Mouse (Mus musculus) left cerebral cortex, postnatal 10 days (tissue): ENCODE results near the gene Parp2. TPM values are rescaled to one million over a fixed set of nuclear protein-coding genes. Genes with fewer than 3 reads are reported as not detected.
"Not testable (repeated sequence)": the region's sequence is repeated elsewhere in the genome, so short reads cannot be mapped to it uniquely, and the experiment has no call there.

Experiments used
- DNase-seq, 2 experiments: peaks; one replicate each; pipeline ENCODE4 v3.0.0; 2021 to 2022; ENCODE audit warnings: low spot score in 2 of 2, mixed read lengths in 1 of 2; ENCODE audit errors: extremely low spot score in 1 of 2
- intact Hi-C: fragments of 180-260 bp; cut with DNase I; formaldehyde crosslinking; loops from one replicate; pipeline ENCODE4 v1.15.1; 2025
- total RNA-seq, 2 experiments: library from RNA; stranded (reverse); gene quantifications; 2 replicates each; pipeline ENCODE4 v1.2.3; 2021

Parp2 gene
- 10 to 100 TPM; 26.1 to 29.0 TPM for total RNA-seq

DNA sequence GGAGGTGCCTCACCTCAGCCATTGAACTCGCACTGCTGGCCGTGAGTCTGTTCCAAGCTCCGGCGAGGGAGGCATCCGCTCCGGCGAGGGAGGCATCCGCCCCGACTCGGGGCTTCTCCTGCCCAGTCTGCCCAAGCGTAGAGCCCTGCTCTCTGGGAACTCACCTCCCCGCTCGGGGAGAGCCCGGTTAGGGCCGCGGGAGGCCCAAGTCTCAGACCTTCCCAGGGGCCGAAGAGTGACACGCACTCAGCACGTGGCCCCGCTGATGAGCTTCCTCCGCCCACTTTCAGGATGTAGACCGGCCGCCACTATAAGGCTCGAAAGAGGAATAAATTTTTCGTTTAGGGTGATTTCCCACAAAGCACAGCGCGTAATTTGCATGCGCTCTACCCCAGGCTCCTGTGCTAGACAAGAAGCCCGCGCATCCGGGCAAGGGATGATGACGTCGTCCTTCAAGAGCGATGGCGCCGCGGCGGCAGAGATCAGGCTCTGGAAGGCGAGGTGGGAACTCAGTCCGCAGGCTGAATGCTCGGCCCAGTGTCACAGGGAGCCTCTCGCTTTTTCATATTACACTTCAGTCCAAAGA, at the start of gene Parp2, which contains the start of gene Ccnb1ip1:
Gene Parp2, plus strand, starts transcription at position 355 of the 586 bp plus-strand sequence.
Gene Ccnb1ip1, minus strand, starts transcription at position 246 of the 586 bp plus-strand sequence.
- peak; percentile 94 to 98 for DNase-seq
- intact Hi-C loops: loop anchor here (1.0 to 5.0 kb wide), 3 partner anchors 105 to 280 kb away; no protein-coding TSS in a partner anchor

DNA sequence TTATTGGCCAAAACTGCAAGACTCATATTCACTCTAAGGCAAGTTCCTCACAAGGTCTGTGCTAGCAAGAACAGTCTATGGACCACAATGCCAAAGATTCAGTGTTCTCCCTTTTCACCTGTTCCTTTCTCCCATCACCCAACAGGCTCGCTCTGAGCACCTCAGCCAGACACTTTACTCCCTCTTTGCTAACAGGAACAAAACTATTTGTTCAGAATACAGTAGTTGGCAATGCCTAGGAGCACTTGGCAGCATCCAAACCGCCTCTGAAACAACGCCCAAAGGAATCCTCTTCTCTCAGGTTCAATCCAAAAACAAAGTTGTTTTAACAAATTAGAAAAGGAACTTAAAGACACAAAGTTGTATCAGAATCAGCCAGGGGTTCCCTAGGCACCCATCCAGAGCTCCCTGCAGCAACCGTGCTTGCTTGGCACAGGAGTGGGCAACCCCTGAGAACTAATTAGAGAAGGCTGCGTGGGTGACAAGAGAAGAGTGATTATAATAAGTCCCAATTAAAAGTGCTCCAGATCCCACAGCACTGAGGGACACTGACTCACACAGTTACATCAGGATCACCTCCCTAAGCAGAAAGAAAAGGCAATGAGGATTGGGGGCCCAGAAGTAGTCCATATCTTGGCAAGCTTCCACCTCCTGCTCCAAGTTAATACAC, 49.1 kb upstream of the Parp2 start:
- DNase-seq: no peak
- intact Hi-C loops: no loop called here

DNA sequence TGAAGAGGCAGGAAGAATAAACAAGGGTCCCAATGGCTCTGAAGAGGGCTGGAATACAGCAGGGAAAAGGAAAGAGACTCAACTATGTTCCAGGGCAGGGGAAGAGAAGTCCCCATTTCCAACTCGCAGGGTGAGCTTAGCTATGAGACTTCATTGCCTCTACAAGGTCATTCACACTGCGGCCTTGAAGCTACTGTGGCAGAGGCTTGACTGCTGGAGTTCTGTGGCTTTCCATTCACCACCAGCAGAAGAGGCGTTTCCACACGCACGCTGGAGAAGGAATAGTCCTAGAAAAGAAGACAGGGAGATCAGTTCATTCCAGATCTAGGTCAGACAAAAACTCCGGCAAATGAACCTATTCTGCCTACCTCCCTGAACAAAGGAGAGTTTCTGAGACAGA, 41.9 kb upstream of the Parp2 start:
- intact Hi-C loops: no loop called here
- DNase-seq: no peak

DNA sequence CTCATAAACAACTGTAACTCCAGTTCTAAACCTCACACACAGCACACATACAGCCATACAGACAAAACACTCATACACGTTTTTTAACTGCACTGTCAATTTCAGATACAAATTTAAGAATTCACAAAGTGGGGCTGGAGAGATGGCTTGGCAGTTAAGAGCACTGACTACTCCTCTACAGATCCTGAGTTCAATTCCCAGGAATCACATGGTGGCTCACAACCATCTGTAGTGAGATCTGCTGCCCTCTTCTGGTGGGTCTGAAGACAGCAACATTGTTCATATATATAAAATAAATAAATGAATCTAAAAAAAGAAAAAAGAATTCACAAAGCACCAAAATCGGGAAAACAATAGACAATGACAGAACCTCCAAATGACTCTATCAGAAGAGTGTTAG, 36.3 kb upstream of the Parp2 start:
- intact Hi-C loops: no loop called here
- no peak for DNase-seq

DNA sequence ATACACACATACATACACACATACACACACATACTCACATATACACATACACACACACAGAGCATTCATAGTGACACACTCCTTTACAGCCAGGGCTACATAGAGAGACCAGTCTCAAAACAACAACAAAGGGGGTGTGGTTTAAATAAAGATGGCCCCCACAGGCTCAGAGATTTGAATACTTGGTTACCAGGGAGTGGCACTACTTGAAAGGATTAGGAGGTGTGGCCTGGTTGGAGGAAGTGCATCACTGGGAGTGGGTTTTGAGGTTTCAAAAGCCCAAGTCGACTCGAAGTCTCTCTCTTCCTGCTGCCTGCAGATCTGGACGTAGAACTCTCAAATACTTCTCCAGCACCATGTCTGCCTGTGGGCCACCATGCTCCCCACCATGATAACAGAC, 25.5 kb upstream of the Parp2 start:
- DNase-seq: no peak
- intact Hi-C loops: loop anchor here (5.0 to 10.0 kb wide), 2 partner anchors 720 to 917 kb away; no protein-coding TSS in a partner anchor

DNA sequence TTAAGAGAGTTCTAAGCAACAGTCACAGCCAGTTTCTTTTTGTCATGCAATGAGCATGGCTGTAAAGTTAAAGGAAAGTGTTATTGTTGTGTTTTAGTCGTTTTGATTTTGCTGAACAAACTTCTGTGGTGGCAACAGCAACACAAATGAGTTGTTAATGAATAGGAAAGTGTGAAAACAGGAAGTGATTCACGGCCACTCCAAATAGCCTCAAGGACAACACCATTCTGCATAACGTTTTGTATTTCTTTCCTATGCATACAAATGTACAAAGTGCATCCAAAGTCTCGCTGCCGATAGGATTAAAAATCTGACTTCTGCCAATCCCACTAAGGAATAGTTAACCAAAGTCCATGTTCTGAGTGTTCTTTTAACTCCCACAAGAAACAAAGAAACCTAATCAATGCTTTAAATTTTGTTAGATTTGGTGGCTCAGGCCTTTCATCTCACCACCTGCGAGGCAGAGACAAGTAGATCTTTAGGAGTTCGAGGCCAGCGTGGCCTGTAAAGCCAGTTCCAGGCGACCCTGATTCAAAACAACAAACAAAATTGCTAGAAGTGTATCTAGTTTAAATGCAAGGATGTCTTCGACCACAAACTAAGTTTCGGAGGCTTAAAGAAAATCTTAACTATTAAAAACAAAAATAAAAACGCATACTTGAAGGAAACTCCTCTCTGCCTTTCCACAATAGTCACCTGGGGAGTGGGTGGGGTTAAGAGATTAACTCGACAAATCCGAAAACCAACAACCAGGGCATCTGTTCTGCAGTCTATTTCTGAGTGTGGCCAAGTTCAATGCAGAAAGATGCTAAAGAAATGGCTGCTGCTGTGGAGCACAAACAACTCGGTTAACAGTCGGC, 23.0 kb upstream of the Parp2 start:
- no peak for DNase-seq
- intact Hi-C loops: loop anchor here (5.0 to 10.0 kb wide), 2 partner anchors 722 to 920 kb away; no protein-coding TSS in a partner anchor

DNA sequence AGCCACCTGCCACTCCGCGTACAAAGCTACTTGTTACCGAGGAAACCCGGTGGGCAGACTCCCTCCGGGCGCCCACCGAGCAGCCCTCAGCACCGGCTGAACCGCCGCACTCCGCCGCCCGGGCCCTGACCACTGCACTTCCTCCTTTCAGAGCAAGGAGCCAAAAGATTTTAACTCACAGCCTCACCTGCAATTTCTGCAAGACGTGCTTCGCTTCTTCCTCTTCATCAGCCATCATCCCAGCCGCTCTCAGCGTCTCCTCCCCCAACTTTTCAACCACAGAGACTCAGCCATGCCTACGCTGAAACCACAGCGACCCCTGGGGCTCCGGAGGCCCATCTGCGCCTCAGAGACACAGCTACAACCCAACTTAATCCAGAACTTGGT, 22.4 kb upstream of the Parp2 start, which contains the start of gene Ttc5:
Gene Ttc5, minus strand, starts transcription at position 269 of the 387 bp plus-strand sequence.
- intact Hi-C loops: loop anchor here (10.0 kb wide), 1 partner anchor 920 kb away; no protein-coding TSS in a partner anchor
- DNase-seq: peak; percentile 86 to 88

DNA sequence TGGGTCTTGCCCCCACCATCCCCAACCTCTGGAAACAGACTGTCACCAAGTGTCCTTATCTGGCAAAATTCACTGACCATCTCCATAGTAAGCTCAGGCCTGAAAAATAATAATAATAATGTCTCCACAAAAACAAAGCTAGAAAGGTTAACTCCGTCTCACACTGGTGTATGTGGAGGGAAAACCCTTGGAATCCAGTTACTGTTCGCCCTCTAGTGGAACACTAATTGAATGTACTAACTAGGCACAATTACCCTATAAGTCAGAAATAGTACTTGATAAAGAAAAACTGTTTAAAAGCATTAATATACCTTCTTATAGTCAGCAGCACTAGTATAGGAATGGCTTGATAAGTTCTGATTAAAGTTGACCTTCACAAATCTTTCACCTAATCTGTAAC, 19.5 kb upstream of the Parp2 start:
- DNase-seq: no peak
- intact Hi-C loops: loop anchor here (10.0 kb wide), 1 partner anchor 923 kb away; no protein-coding TSS in a partner anchor

DNA sequence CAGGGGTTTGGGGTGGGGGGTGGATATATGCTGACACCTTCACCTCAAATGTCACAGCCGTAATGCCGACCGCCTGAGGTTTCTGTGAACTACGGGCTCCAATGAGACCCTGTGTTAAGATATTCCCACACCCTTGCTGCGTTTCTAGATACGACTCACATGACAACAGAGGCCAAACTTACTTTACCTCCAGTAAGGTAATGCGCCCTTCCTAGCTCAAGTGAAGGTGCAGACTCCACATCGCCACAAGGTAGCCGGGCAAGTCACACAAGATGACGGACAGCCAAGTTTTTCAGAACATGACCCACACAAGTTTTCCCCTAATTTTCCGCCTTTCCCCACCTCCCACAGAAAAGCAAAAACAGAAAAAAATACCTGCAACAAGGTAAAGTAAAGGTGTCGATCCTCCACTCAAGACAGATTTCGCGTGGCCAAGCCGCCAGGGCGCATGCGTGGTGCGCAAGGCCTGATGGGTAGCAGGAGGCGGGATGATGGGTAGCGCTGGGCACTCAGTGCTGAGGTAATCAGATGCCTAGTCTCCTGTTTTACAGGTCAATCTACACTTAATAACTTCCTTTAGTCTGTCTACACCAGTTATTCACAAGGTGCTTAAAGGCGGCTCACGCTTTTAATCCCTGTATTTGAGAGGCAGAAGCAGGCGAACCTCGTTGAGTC, 12.2 kb upstream of the Parp2 start:
- no peak for DNase-seq
- intact Hi-C loops: no loop called here

DNA sequence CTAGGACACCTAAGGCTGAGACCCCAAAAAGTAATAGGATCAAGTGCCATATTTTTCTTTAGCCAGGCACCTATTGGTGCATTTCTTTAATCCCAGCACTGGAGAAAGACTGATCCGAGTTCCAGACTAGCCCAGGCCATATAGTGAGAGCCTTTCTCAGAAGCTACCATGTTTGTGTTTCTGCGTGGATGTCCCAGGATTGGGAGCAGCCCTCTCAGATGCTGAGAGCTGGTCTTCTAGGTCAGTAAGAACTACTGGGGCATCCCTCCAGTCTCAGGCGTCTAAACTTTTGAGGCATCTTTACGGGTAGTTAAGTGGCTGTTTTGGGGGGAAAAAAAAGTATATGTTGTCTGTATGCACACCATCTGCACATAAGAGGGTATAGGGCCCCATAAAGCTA, 11.7 kb upstream of the Parp2 start:
- no peak for DNase-seq

DNA sequence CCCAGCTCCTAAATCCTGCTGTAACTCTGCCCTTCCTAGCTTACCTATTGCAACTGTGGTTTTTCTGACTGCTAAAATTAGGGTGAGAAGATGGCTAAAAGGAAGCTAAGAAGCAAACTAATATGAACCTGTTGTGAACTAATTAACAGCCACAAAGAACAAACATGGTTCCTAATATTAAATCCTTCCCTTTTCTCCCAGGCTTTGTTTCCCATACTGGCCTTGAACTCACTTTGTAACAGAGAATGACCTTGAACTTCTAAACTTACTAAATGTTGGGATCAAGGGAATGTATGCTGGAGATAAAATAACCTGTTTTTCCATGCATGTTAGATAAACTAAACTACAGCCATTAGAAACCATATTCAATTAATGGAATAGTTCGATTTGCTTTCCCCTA, 11.2 kb upstream of the Parp2 start:
- intact Hi-C loops: no loop called here
- no peak for DNase-seq

More for the DNA sequence above, 11.7 kb upstream of the Parp2 start:
- intact Hi-C loops: no loop called here

DNA sequence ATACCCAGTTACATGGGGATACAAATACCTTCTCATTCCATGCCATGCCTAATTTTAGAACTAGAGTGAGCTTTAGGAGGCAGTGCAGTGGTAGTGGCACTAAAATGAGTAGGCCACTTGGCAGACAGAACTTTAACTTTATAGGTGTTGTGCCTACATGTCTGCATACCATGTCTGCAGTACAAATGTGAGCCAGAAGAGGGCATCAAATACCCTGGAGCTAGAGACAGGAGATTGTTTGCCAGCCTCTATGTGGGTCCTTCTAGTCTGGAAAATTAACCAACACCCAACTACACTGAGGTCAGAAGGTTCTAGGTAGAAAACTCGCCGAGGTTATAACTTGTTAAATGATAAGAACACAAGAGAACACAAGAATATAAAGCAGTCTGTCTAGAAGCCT, 9.1 kb upstream of the Parp2 start:
- intact Hi-C loops: no loop called here
- no peak for DNase-seq

DNA sequence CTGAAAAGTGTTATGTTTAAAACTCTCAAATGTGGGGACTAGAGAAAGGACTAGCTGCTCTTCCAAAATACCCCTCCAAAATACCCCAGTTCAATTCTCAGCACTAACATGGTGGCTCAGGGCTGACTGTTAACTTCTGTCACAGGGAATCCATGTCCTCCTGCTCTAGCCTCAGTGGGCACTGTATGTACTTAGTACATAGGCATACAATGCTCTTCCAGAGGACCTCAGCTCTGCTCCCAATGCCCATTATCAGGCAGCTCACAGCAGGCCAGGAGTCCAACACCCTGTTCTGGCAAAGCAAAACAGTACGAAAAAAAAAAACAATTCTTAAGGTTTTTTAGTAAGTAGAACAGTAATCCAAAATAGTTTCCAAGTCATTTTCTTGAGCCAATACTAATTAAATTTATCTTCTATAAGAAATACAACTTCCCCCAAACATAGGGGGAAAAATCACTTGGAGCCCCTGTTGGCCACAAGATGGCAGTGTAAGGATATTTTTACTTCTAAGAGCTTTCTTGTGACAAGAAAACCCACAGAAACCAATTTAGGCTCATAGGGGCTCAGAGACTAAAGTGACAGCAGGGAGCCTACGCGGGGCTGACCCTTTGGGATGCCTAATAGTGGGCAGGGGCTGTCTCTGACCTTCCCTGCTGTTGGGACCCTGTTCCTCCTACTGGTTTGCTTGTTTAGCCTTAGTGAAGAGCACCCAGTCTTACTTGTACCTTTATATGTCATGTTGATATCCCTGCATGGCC, 8.0 kb upstream of the Parp2 start:
- intact Hi-C loops: loop anchor here (5.0 kb wide), 1 partner anchor 942 kb away; no protein-coding TSS in a partner anchor
- DNase-seq: peak in 1 of 2 experiments; percentile 29

DNA sequence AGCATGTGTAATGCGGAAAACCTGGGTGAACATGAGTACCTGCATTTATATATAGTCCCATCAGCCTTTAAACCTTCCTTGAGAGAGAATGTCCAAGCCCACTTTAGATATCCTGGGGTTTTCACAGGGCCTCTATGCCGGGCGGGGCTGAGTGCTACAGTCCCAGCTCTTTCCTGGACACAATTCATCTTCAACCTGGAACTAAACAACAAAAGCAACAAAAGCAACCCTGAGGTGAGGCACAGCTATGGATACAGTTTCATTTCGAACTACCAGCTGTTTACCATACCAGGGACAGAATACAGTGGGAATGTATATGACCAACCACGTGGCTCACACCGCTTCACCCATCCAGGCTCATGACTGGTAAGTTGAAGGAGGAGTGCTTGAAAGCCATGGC, 5.2 kb upstream of the Parp2 start:
- intact Hi-C loops: loop anchor here (5.0 kb wide), 1 partner anchor 945 kb away; no protein-coding TSS in a partner anchor
- no peak for DNase-seq

DNA sequence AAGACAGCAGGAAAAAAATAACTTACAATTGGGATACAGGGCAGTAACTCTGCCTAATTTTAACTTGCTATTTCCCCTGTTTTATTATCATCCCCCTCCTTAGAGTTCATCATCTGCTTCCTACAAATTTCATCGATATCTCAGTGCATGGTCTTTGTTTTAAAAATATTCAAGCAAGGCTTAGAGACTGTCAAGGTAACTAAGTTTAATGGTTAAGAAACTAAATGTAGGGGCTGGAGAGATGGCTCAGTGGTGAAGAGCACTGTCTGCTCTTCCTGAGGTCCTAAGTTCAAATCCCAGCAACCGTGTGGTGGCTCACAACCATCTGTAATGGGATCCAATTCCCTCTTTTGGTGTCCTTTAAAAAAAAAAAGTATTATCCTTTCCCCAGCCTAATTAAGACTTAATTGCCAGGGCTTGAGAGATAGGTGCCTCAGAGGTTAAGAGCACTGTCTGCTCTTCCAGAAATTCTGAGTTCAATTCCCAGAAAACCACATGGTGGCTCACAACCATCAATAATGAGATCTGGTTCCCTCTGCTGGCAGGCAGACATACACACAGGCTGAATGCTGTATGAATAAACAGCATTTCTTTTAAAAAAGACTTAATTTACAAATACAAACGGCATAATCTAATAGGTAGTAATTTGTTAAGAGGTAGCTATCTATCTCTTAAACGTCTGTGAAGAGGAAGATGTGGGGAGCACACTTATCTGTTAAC, 4.6 kb upstream of the Parp2 start:
- intact Hi-C loops: loop anchor here (5.0 kb wide), 1 partner anchor 946 kb away; no protein-coding TSS in a partner anchor
- DNase-seq: no peak

DNA sequence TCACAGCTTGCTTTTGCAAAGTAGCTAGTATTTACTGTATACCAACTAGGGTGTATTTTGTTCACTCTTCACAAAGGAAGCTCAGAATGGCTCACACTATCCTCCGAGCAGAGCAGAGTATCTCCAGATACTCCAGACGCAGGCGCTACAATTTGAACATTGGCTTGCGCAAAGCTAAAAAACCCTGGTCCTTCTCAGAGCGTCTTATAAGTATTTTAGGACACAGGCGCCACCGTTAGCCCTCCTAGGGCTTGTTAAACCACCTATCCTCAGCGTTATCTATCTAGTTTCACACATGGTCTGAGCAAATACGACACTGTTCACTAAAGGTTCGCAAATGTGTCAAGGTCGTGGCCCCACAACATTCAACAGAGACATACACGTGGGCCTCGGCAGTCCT, 3.0 kb upstream of the Parp2 start:
- intact Hi-C loops: loop anchor here (5.0 kb wide), 3 partner anchors 108 to 947 kb away; no protein-coding TSS in a partner anchor
- no peak for DNase-seq

DNA sequence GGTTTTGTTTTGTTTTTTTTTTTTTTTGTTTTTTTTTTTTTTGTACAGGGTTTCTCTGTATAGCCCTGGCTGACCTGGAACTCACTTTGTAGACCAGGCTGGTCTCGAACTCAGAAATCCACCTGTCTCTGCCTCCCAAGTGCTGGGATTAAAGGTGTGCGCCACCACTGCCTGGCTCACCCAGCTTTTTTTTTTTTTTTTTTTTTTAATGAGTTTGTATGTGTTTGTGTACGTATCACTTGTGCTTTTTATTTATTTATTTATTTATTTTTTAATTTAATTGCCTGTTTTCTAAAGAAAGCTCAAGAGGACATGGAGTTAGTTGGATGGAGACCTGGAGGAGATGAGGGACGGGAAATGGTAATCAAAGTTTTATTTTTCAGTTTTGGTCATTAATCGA, 1.2 kb upstream of the Parp2 start:
- DNase-seq: not testable (repeated sequence)
- intact Hi-C loops: loop anchor here (5.0 kb wide), 2 partner anchors 106 to 281 kb away; no protein-coding TSS in a partner anchor
